Mouse (Mus musculus) thymus, adult 18-20 months (tissue): ENCODE results near the gene Acr.

ENCODE experiments used
- DNase-seq, 2 experiments: peaks; one replicate each; pipeline ENCODE4 v3.0.0; 2022; ENCODE audit warnings: mixed read lengths in 2 of 2

Gene Acr

GRCm38 (mm10) chr15:89623626-89623959 lies 55.5 kb downstream of the Acr start:
- no peak for DNase-seq
